Mouse (Mus musculus) G1E (cell line): ENCODE results near the gene Osmr. TPM values are rescaled to one million over a fixed set of nuclear protein-coding genes. Genes with fewer than 3 reads are reported as not detected.

Experiments
- ATAC-seq: 2 replicates; pipeline ENCODE4 v1.8.0; 2016; ENCODE audit warnings: mild to moderate bottlenecking; ENCODE audit not compliant: insufficient number of reproducible peaks, poor library complexity, low FRiP score, severe bottlenecking; ENCODE audit errors: extremely low read depth
- DNase-seq: peaks from one replicate; pipeline ENCODE4 v3.0.0; 2012; ENCODE audit warnings: low spot score
- H3K27me3 ChIP-seq: 2 replicates; pipeline ENCODE4 v1.6.1; 2012; ENCODE audit warnings: mild to moderate bottlenecking, low read length, inconsistent platforms; ENCODE audit not compliant: insufficient read depth
- H3K36me3 ChIP-seq: replicated peaks from 2 replicates; pipeline ENCODE3; 2012; ENCODE audit warnings: mild to moderate bottlenecking, inconsistent platforms
- H3K4me1 ChIP-seq: 2 replicates; pipeline ENCODE4 v1.6.1; 2012; ENCODE audit warnings: low read depth, low read length, inconsistent platforms, mixed read lengths; ENCODE audit not compliant: insufficient read depth
- H3K4me3 ChIP-seq: 2 replicates; pipeline ENCODE4 v1.5.1; 2012; ENCODE audit warnings: low read depth, mild to moderate bottlenecking, inconsistent platforms, low read length, moderate library complexity, mixed read lengths
- H3K9me3 ChIP-seq: replicated peaks from 2 replicates; pipeline ENCODE4 v1.6.1; 2012; ENCODE audit warnings: inconsistent platforms
- CTCF ChIP-seq: IDR thresholded peaks from 2 replicates; pipeline ENCODE4 v1.5.1; 2012; ENCODE audit warnings: low read depth, low read length, inconsistent platforms, mixed read lengths
- GATA1 ChIP-seq: IDR thresholded peaks from 2 replicates; pipeline ENCODE4 v1.6.1; 2012; ENCODE audit warnings: borderline replicate concordance, low read length, inconsistent platforms, mixed read lengths
- GATA2 ChIP-seq: IDR thresholded peaks from 2 replicates; pipeline ENCODE4 v1.6.1; 2012; ENCODE audit warnings: low read depth, low read length, inconsistent platforms, borderline replicate concordance
- POLR2AphosphoS5 ChIP-seq: IDR thresholded peaks from 2 replicates; pipeline ENCODE4 v1.6.1; 2012; ENCODE audit warnings: low read depth, low read length, inconsistent platforms; ENCODE audit not compliant: insufficient replicate concordance
- TAL1 ChIP-seq: conservative IDR thresholded peaks from 2 replicates; pipeline ENCODE4 v1.6.1; 2012; ENCODE audit warnings: low read depth, low read length, inconsistent platforms, mixed read lengths
- polyA plus RNA-seq: library from polyadenylated mRNA; stranded (reverse); fragments of >175 nt; gene quantifications from 2 replicates; pipeline ENCODE4 v1.2.3, GENCODE M21; 2012
- total RNA-seq, 2 experiments: library from RNA; stranded (forward) in 1 of 2; stranded (reverse) in 1 of 2; fragments of 200-1000 nt in 1 of 2; fragments of >200 nt in 1 of 2; fragmentation: Nextera tagmentation in 1 of 2; gene quantifications; 2 replicates each; pipeline ENCODE4 v1.2.3; 2014 to 2017

The Osmr gene
- total and polyA plus RNA-seq, 3 experiments = 0.22 TPM; not detected in 2

DNA sequence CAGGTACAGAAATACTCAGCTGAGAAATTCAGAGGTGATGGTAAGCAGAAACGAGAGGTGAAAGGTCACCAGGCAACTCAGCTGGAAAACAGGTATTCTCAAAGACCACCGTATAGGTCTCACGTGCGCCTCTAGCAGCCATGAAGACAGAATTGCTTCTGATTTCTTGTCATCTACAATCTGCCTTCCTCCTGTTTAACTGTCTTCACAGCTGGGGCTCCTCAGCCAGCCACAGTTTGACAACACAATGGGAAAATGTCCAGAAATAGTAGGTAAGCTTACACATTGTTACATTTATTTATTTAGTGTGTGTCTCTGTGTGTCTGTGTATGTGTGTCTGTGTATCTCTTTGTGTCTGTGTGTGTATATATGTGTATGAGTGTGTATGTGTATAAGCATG lies 12.6 kb downstream of the Osmr start:
- H3K27me3 ChIP-seq = peaks cover 11% of the 10 kb centered on the region
- ATAC-seq (no peak), DNase-seq (no peak)
- no peak overlapping the region for H3K4me3 ChIP-seq
- no peak for TF ChIP-seq POLR2AphosphoS5
- no peak for TF ChIP-seq TAL1
- TF ChIP-seq CTCF = no peak
- no peak for TF ChIP-seq GATA2
- TF ChIP-seq GATA1 = no peak
- no peaks in the 10 kb centered on the region for H3K4me1 ChIP-seq
- no peaks in the 10 kb centered on the region for H3K9me3 ChIP-seq
- H3K36me3 ChIP-seq = no peaks in the 10 kb centered on the region

DNA sequence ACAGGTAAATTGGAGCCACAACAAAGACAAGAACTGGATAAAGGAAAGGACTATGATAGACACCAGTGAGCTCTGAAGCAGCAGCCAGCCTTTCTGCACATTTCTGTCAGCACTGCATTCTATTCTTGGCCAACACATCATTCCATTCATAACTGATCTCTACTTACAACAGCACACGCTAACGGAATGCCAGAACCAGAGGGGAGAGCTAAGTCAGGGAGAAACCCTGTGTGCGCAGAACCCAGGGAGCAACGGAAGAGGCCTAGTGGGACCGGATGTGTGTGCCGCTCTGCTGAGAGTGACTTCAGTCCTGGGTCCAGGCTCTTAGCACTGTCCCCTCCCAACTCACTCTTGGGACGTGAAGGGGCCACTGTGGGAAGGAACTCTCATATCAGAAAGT lies 13.2 kb downstream of the Osmr start:
- TF ChIP-seq POLR2AphosphoS5 (no peak), GATA2 (no peak), GATA1 (no peak), TAL1 (no peak)
- no peak overlapping the region for H3K4me3 ChIP-seq
- H3K9me3 ChIP-seq = no peaks in the 10 kb centered on the region
- no peaks in the 10 kb centered on the region for H3K36me3 ChIP-seq
- H3K4me1 ChIP-seq = no peaks in the 10 kb centered on the region
- DNase-seq (no peak), ATAC-seq (no peak)
- peaks cover 11% of the 10 kb centered on the region for H3K27me3 ChIP-seq

GRCm38 (mm10) chr15:6859781-6860180 lies 15.0 kb downstream of the Osmr start:
- no peak for ATAC-seq
- no peaks in the 10 kb centered on the region for H3K4me1 ChIP-seq
- TF ChIP-seq GATA2 = no peak
- TF ChIP-seq CTCF = no peak
- TF ChIP-seq POLR2AphosphoS5 = no peak
- TF ChIP-seq TAL1 = no peak
- no peak for TF ChIP-seq GATA1
- no peak overlapping the region for H3K4me3 ChIP-seq
- no peaks in the 10 kb centered on the region for H3K36me3 ChIP-seq
- no peak for DNase-seq
- H3K27me3 ChIP-seq = peaks cover 11% of the 10 kb centered on the region
- H3K9me3 ChIP-seq = no peaks in the 10 kb centered on the region

- H3K9me3 ChIP-seq = no peaks in the 10 kb centered on the region
- ATAC-seq (no peak), DNase-seq (no peak)
- no peaks in the 10 kb centered on the region for H3K4me1 ChIP-seq
- H3K36me3 ChIP-seq = no peaks in the 10 kb centered on the region
- H3K4me3 ChIP-seq = no peak overlapping the region
- no peak for TF ChIP-seq GATA2
- TF ChIP-seq GATA1 = no peak
- TF ChIP-seq CTCF = no peak
- no peak for TF ChIP-seq POLR2AphosphoS5
- no peak for TF ChIP-seq TAL1
- peaks cover 11% of the 10 kb centered on the region for H3K27me3 ChIP-seq
These were observed 15.9 kb downstream of the Osmr start for GRCm38 (mm10) chr15:6858871-6859270.

- Histone ChIP-seq H3K4me3 (no peak overlapping the region), H3K9me3 (no peaks in the 10 kb centered on the region), H3K27me3 (peaks cover 11% of the 10 kb centered on the region), H3K4me1 (no peaks in the 10 kb centered on the region), H3K36me3 (no peaks in the 10 kb centered on the region)
- DNase-seq = no peak
- no peak for ATAC-seq
- no peak for TF ChIP-seq CTCF
- no peak for TF ChIP-seq GATA1
- TF ChIP-seq POLR2AphosphoS5 = no peak
- no peak for TF ChIP-seq GATA2
- TF ChIP-seq TAL1 = no peak
These were observed 17.4 kb downstream of the Osmr start for GRCm38 (mm10) chr15:6857270-6857905.

DNA sequence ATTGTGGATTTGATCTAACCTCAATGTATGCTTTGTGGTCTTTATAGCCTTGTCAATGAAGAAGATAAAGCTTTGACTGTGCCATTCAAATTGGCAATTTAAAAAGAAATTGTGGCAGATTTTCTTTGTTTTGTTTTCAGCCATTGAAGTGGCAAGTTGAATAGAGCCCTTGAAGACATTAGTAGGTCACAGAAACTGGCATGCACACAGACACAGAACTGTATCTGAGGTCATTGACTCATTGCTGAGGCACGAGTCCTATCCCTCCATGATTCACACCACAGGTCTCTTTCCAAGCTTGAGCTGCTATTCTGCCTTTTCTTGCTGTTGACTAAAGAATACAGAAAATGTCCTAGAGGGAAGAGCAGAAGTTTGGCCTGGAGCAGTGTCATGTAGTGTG lies 24.9 kb downstream of the Osmr start:
- no peak for DNase-seq
- TF ChIP-seq GATA1 = no peak
- TF ChIP-seq GATA2 = no peak
- no peaks in the 10 kb centered on the region for H3K36me3 ChIP-seq
- no peaks in the 10 kb centered on the region for H3K4me1 ChIP-seq
- H3K4me3 ChIP-seq = no peak overlapping the region
- H3K9me3 ChIP-seq = no peaks in the 10 kb centered on the region
- peaks cover 7% of the 10 kb centered on the region; the same call in 1 of the 2 replicates for H3K27me3 ChIP-seq
- ATAC-seq = no peak

DNA sequence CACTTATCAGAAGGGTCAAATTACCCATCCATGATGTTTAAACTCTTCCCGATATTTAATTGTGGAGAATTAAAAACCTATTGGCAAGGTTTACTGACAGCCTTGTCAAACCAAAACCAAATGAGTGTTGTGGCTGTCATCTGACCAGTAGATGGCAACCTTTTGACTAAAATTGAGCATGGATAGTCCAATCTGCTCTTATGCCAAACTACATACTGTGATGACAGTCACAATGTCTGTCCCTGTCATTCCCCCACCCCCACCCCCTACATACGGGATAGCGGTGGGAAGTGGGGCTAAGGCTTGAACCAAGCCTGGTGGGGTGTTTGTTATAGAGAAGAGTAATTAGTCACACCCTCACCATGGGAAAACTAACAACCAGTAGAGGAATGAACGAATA lies 34.6 kb downstream of the Osmr start:
- Histone ChIP-seq H3K27me3 (peaks cover 13% of the 10 kb centered on the region; the same call in 1 of the 2 replicates), H3K9me3 (no peaks in the 10 kb centered on the region), H3K4me1 (no peaks in the 10 kb centered on the region), H3K4me3 (no peak overlapping the region), H3K36me3 (no peaks in the 10 kb centered on the region)
- ATAC-seq (no peak), DNase-seq (no peak)
- TF ChIP-seq TAL1 (no peak), CTCF (no peak), GATA2 (no peak), GATA1 (no peak)
